Mouse (Mus musculus): ENCODE measurements at regions not wholly inside any gene's neighbourhood (a gene's known extent, or its start where the extent isn't known, plus 50 kb on each side); places are given as distances from the start of the nearest gene placed in this dataset.

DNA sequence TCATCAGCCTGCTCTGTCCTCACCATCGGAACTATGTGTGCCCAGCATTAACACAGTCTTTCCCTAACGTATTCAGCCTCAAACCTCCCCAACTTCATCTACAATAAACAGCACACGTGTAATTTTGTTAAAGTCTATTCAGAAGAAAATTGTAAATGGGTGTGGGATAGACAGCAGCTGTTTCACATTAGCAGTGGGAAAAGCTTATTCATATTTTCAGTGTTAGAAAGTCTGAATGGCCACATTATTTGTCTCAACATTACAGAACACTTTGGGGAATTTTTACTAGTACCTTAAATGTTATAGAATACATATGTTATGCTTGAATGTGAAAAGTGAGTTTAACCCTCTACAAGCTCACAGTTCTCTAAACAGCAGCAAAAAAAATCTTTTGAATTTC lies 266.8 kb upstream of the Mad2l1 start:
- Histone ChIP-seq H3K9me3 (ENCODE audit: control insufficient read depth, low read length) (no peaks in the 10 kb centered on the region), H3K4me1 (ENCODE audit: control insufficient read depth, insufficient read depth, low read length) (no peaks in the 10 kb centered on the region), H3K4me2 (ENCODE audit: low read depth) (no peak overlapping the region), H3K27ac (ENCODE audit: low read depth, low read length) (no peak overlapping the region), H3K27me3 (ENCODE audit: control insufficient read depth, insufficient read depth, low read length) (no peaks in the 10 kb centered on the region), H3K9ac (ENCODE audit: low read length) (no peak overlapping the region), H3K36me3 (ENCODE audit: control insufficient read depth, insufficient read depth, low read length) (no peaks in the 10 kb centered on the region), H3K4me3 (ENCODE audit: low read depth, low read length) (no peak overlapping the region)
- DNase-seq (ENCODE audit: low spot score) (no peak), ATAC-seq (ENCODE audit: insufficient read depth, low FRiP score, low TSS enrichment) (no peak)
- WGBS, result 67% methylated on average over 3 of the region's 3 CpGs

DNA sequence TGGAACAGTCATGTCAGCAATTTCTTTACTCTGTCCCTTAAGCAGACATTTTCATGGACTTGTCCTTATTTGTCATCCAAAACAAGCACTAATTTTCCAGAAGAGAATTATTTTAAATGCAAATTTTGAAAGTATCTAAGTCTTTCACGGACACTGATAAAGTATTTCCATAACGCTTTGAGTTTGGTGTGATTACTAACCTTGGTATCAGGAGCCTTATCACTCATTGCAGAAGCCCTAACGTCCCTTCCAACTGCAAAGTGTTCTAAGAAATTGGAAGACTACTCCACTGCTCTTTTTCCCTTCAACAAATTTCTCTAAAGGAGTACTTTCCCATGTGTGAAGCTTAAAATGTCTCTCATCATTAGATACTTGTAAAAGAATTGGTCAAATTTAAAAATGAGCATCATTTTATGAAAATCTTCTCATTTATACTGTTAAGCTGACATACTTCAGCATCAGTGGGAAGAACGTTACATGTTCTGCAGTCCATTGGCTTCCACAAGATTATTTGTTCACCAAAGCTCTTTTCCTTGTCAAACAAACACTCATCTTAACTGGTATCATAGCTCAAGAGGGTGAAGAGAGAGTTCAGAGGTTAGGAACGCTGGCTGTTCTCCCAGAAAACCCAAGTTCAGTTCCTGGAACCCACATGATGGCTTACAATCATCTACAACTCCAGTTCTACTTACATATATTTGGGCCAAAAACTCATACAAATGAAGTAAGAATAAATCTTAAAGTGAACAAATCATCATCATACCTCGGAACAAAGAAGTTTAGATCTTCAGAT lies 263.6 kb upstream of the Mad2l1 start:
- 88% methylated on average over 6 of the region's 6 CpGs for WGBS
- Histone ChIP-seq H3K36me3 (ENCODE audit: control insufficient read depth, insufficient read depth, low read length) (no peaks in the 10 kb centered on the region), H3K27me3 (ENCODE audit: control insufficient read depth, insufficient read depth, low read length) (no peaks in the 10 kb centered on the region), H3K4me3 (ENCODE audit: low read depth, low read length) (no peak overlapping the region), H3K4me1 (ENCODE audit: control insufficient read depth, insufficient read depth, low read length) (no peaks in the 10 kb centered on the region), H3K9me3 (ENCODE audit: control insufficient read depth, low read length) (no peaks in the 10 kb centered on the region), H3K9ac (ENCODE audit: low read length) (no peak overlapping the region), H3K4me2 (ENCODE audit: low read depth) (no peak overlapping the region), H3K27ac (ENCODE audit: low read depth, low read length) (no peak overlapping the region)
- DNase-seq (ENCODE audit: low spot score), result no peak
- ATAC-seq (ENCODE audit: insufficient read depth, low FRiP score, low TSS enrichment), result no peak

DNA sequence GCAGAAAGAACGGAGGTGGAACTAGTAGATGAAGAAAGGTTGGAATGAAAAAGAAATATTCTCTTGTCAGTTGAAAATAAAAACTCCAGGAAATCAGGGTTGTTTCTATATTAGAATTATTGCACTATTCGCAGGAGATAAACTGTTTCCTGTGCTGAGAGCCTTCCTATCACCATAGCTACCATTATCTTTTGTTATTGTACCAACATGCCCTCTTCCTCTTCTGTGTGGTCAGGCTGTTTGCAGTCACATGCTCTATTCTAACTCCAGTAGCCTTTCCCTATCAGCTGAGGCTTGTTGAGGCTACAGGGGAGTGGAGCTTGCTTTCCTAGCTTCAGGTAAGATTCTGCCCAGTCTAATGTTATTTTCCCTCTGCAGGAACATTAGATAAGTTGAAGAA lies 263.0 kb upstream of the Mad2l1 start:
- no peak overlapping the region for H3K4me2 ChIP-seq (ENCODE audit: low read depth)
- H3K9me3 ChIP-seq (ENCODE audit: control insufficient read depth, low read length), result no peaks in the 10 kb centered on the region
- ATAC-seq (ENCODE audit: insufficient read depth, low FRiP score, low TSS enrichment) (no peak), DNase-seq (ENCODE audit: low spot score) (no peak)
- no peaks in the 10 kb centered on the region for H3K27me3 ChIP-seq (ENCODE audit: control insufficient read depth, insufficient read depth, low read length)
- H3K27ac ChIP-seq (ENCODE audit: low read depth, low read length), result no peak overlapping the region
- H3K9ac ChIP-seq (ENCODE audit: low read length), result no peak overlapping the region
- no peak overlapping the region for H3K4me3 ChIP-seq (ENCODE audit: low read depth, low read length)
- H3K4me1 ChIP-seq (ENCODE audit: control insufficient read depth, insufficient read depth, low read length), result no peaks in the 10 kb centered on the region
- no peaks in the 10 kb centered on the region for H3K36me3 ChIP-seq (ENCODE audit: control insufficient read depth, insufficient read depth, low read length)
- 86% methylated on average over 2 of the region's 2 CpGs for WGBS

DNA sequence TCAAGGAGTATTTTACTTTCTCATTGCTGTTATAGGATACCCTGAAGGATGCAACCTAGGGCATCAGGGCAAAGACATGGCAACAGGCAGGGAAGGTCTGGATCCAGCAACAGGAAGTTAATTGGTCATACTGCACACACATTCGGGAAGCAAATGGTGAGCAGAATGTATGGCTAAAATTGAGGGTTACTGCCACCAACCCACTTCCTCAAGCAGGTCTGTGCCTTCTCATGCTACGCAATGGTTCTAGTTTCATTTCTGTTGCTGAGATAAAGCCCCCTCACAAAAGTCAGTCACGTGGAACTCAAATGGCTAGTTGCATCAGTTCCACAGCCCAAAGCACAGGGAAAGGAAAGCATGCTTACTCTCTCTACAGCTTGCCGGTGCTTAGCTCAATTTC lies 260.5 kb upstream of the Mad2l1 start:
- no peaks in the 10 kb centered on the region for H3K27me3 ChIP-seq (ENCODE audit: control insufficient read depth, insufficient read depth, low read length)
- no peak overlapping the region for H3K9ac ChIP-seq (ENCODE audit: low read length)
- WGBS, result 89% methylated on average over 4 of the region's 4 CpGs
- ATAC-seq (ENCODE audit: insufficient read depth, low FRiP score, low TSS enrichment), result no peak
- H3K4me3 ChIP-seq (ENCODE audit: low read depth, low read length), result no peak overlapping the region
- DNase-seq (ENCODE audit: low spot score), result no peak
- H3K4me1 ChIP-seq (ENCODE audit: control insufficient read depth, insufficient read depth, low read length), result no peaks in the 10 kb centered on the region
- H3K4me2 ChIP-seq (ENCODE audit: low read depth), result no peak overlapping the region
- H3K36me3 ChIP-seq (ENCODE audit: control insufficient read depth, insufficient read depth, low read length), result no peaks in the 10 kb centered on the region
- H3K9me3 ChIP-seq (ENCODE audit: control insufficient read depth, low read length), result no peaks in the 10 kb centered on the region
- H3K27ac ChIP-seq (ENCODE audit: low read depth, low read length), result no peak overlapping the region

DNA sequence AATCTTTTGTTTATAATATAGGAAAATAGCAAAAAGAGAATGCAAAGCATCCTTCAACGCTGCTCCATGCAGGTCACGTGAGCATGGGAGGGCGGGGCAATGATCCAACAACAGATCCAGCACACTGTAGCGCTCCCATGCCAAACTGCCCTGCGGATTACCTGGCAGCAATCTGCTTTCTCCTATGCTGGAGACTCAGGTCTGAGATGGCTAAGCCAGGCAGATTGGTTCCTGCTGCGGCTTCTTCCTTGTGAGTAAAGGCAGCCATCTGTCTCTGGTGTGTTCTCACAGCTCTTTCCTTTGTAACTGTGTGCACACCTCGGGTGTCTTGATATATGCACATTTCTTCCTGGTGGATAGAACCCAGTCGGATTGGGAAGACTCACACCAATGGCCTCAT lies 254.5 kb upstream of the Mad2l1 start:
- no peaks in the 10 kb centered on the region for H3K9me3 ChIP-seq (ENCODE audit: control insufficient read depth, low read length)
- H3K27ac ChIP-seq (ENCODE audit: low read depth, low read length), result no peak overlapping the region
- DNase-seq (ENCODE audit: low spot score) (no peak), ATAC-seq (ENCODE audit: insufficient read depth, low FRiP score, low TSS enrichment) (no peak)
- no peak overlapping the region for H3K4me3 ChIP-seq (ENCODE audit: low read depth, low read length)
- H3K4me1 ChIP-seq (ENCODE audit: control insufficient read depth, insufficient read depth, low read length), result no peaks in the 10 kb centered on the region
- WGBS, result 92% methylated on average over 8 of the region's 8 CpGs
- H3K36me3 ChIP-seq (ENCODE audit: control insufficient read depth, insufficient read depth, low read length), result no peaks in the 10 kb centered on the region
- no peak overlapping the region for H3K9ac ChIP-seq (ENCODE audit: low read length)
- no peaks in the 10 kb centered on the region for H3K27me3 ChIP-seq (ENCODE audit: control insufficient read depth, insufficient read depth, low read length)
- no peak overlapping the region for H3K4me2 ChIP-seq (ENCODE audit: low read depth)

DNA sequence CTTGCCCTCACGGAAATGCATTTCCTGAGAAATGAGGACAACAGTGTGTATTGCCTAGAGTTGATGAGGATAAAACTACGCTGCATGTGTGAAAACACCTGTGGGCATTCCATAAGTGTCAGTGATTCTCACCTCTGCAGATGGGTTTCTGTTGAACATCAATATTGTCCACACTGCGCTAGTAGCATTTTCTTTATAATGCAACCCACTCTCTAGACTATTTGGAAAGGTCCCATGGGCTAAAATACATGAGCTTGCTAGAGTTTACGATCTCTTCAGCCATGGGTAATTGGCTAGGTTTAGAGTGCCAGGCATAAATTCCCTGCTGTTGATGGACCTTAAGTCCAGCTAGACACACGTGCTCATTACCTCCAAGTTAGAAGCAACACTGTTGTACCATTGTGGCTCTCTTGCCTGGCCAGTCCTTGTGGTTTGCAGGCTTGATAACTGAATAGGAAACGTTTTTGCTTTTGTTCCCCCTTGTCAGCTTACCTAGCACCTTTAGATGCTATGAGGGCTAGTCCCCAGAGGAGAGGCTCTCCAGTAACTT lies 252.5 kb upstream of the Mad2l1 start:
- no peak overlapping the region for H3K4me2 ChIP-seq (ENCODE audit: low read depth)
- DNase-seq (ENCODE audit: low spot score) (no peak), ATAC-seq (ENCODE audit: insufficient read depth, low FRiP score, low TSS enrichment) (no peak)
- no peak overlapping the region for H3K27ac ChIP-seq (ENCODE audit: low read depth, low read length)
- no peak overlapping the region for H3K9ac ChIP-seq (ENCODE audit: low read length)
- no peaks in the 10 kb centered on the region for H3K36me3 ChIP-seq (ENCODE audit: control insufficient read depth, insufficient read depth, low read length)
- no peaks in the 10 kb centered on the region for H3K9me3 ChIP-seq (ENCODE audit: control insufficient read depth, low read length)
- no peaks in the 10 kb centered on the region for H3K4me1 ChIP-seq (ENCODE audit: control insufficient read depth, insufficient read depth, low read length)
- no peaks in the 10 kb centered on the region for H3K27me3 ChIP-seq (ENCODE audit: control insufficient read depth, insufficient read depth, low read length)
- no peak overlapping the region for H3K4me3 ChIP-seq (ENCODE audit: low read depth, low read length)
- 76% methylated on average over 6 of the region's 6 CpGs for WGBS

DNA sequence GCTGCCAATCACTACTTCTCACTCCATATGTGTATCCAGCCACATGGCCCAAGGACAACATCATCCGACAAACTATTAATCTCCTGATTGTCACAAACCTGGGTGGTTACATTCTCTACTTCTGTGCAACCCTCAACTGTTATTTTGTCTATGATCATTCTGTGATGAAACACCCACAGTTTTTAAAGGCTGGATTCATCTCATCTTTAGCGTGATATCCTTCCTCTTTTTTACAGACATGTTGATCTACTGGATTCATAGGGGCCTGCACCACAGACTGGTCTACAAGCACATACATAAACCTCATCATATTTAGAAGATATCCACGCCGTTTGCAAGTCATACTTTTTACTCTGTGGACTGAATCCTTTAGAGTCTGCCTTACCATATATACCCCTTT lies 251.7 kb upstream of the Mad2l1 start:
- Histone ChIP-seq H3K4me3 (ENCODE audit: low read depth, low read length) (no peak overlapping the region), H3K4me1 (ENCODE audit: control insufficient read depth, insufficient read depth, low read length) (no peaks in the 10 kb centered on the region), H3K36me3 (ENCODE audit: control insufficient read depth, insufficient read depth, low read length) (no peaks in the 10 kb centered on the region), H3K9ac (ENCODE audit: low read length) (no peak overlapping the region), H3K27ac (ENCODE audit: low read depth, low read length) (no peak overlapping the region), H3K4me2 (ENCODE audit: low read depth) (no peak overlapping the region), H3K27me3 (ENCODE audit: control insufficient read depth, insufficient read depth, low read length) (no peaks in the 10 kb centered on the region), H3K9me3 (ENCODE audit: control insufficient read depth, low read length) (no peaks in the 10 kb centered on the region)
- no peak for DNase-seq (ENCODE audit: low spot score)
- ATAC-seq (ENCODE audit: insufficient read depth, low FRiP score, low TSS enrichment), result no peak
- WGBS, result 91% methylated on average over 4 of the region's 4 CpGs

DNA sequence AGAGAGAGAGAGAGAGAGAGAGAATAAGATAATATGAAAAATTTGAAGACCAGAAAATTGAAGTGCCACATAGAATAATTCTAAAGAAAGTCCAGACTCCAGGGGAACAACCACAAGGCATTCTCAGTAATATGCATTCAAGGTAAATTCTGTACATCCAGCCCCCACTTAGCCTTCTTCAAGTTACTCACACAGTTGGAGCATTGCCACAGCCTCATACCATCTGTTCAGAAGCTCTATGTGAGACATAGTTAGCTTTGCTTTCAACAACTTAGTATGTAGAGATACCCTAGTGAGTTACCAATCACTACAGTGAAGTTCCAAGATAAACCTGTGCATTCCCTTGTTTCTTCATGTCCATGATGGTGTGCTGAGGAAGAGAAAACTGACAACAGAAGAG lies 247.6 kb upstream of the Mad2l1 start:
- H3K27me3 ChIP-seq (ENCODE audit: control insufficient read depth, insufficient read depth, low read length), result no peaks in the 10 kb centered on the region
- ATAC-seq (ENCODE audit: insufficient read depth, low FRiP score, low TSS enrichment), result no peak
- H3K36me3 ChIP-seq (ENCODE audit: control insufficient read depth, insufficient read depth, low read length), result no peaks in the 10 kb centered on the region
- no peak overlapping the region for H3K27ac ChIP-seq (ENCODE audit: low read depth, low read length)
- H3K4me2 ChIP-seq (ENCODE audit: low read depth), result no peak overlapping the region
- no peaks in the 10 kb centered on the region for H3K9me3 ChIP-seq (ENCODE audit: control insufficient read depth, low read length)
- no peak overlapping the region for H3K9ac ChIP-seq (ENCODE audit: low read length)
- H3K4me1 ChIP-seq (ENCODE audit: control insufficient read depth, insufficient read depth, low read length), result no peaks in the 10 kb centered on the region
- DNase-seq (ENCODE audit: low spot score), result no peak
- no peak overlapping the region for H3K4me3 ChIP-seq (ENCODE audit: low read depth, low read length)

DNA sequence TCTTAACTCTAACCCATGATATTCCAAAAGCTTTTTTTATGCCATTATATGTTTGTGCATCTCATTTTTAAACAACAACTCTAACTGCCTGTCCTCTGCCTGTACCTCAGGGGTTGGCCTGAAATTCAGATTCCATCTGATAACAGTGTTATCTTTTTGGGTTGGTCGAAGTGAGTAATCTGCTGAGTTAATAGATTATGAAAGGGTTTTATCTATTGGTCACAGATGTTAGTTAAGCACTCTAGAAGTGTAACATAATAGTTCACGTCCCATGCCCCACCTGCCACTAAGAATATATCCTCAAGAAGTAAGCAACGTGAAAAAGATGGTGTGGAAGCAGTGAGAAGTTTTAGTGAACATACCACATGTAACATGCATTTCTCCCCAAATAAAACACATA lies 246.0 kb upstream of the Mad2l1 start:
- Histone ChIP-seq H3K9me3 (ENCODE audit: control insufficient read depth, low read length) (no peaks in the 10 kb centered on the region), H3K4me1 (ENCODE audit: control insufficient read depth, insufficient read depth, low read length) (no peaks in the 10 kb centered on the region), H3K27ac (ENCODE audit: low read depth, low read length) (no peak overlapping the region), H3K4me3 (ENCODE audit: low read depth, low read length) (no peak overlapping the region), H3K9ac (ENCODE audit: low read length) (no peak overlapping the region), H3K4me2 (ENCODE audit: low read depth) (no peak overlapping the region), H3K27me3 (ENCODE audit: control insufficient read depth, insufficient read depth, low read length) (no peaks in the 10 kb centered on the region), H3K36me3 (ENCODE audit: control insufficient read depth, insufficient read depth, low read length) (no peaks in the 10 kb centered on the region)
- ATAC-seq (ENCODE audit: insufficient read depth, low FRiP score, low TSS enrichment) (no peak), DNase-seq (ENCODE audit: low spot score) (no peak)
- 80% methylated on average over 3 of the region's 3 CpGs for WGBS
